Mouse (Mus musculus) liver, adult 2 months (tissue): ENCODE measurements around the gene Lrrc7. TPM values are rescaled to one million over a fixed set of nuclear protein-coding genes. Genes with fewer than 3 reads are reported as not detected.

Source experiments
- DNase-seq: peaks from one replicate; pipeline ENCODE4 v3.0.0-alpha.2; 2011; ENCODE audit warnings: low read depth, low spot score; ENCODE audit errors: extremely low read depth
- H3K27ac ChIP-seq: fragments of 200-500 bp; replicated peaks from 2 replicates; pipeline ENCODE4 v1.5.1; 2012; ENCODE audit warnings: low read depth, mild to moderate bottlenecking, control low read depth, inconsistent platforms, low read length; ENCODE audit not compliant: insufficient read depth
- H3K27me3 ChIP-seq: fragments of 200-500 bp; 2 replicates; pipeline ENCODE4 v1.6.1; 2012; ENCODE audit warnings: mild to moderate bottlenecking, moderate library complexity, low read length, inconsistent platforms; ENCODE audit not compliant: control insufficient read depth, insufficient read depth
- H3K36me3 ChIP-seq: fragments of 200-500 bp; 2 replicates; pipeline ENCODE4 v1.6.1; 2012; ENCODE audit warnings: low read length, inconsistent platforms; ENCODE audit not compliant: control insufficient read depth, insufficient read depth
- H3K4me1 ChIP-seq: fragments of 200-500 bp; 2 replicates; pipeline ENCODE4 v1.6.1; 2011; ENCODE audit warnings: low read length; ENCODE audit not compliant: control insufficient read depth, insufficient read depth
- H3K4me3 ChIP-seq: fragments of 200-500 bp; 2 replicates; pipeline ENCODE4 v1.5.1; 2011; ENCODE audit warnings: low read depth, mild to moderate bottlenecking, control low read depth, low read length, moderate library complexity; ENCODE audit not compliant: insufficient read depth
- H3K79me2 ChIP-seq: fragments of 200-500 bp; 2 replicates; pipeline ENCODE4 v1.6.1; 2012; ENCODE audit warnings: inconsistent platforms, mild to moderate bottlenecking, low read length, moderate library complexity; ENCODE audit not compliant: control insufficient read depth, insufficient read depth
- H3K9ac ChIP-seq: fragments of 200-500 bp; 2 replicates; pipeline ENCODE4 v1.6.1; 2012; ENCODE audit warnings: low read depth, mild to moderate bottlenecking, control low read depth, inconsistent platforms, low read length
- CTCF ChIP-seq: fragments of 200-500 bp; IDR thresholded peaks from 2 replicates; pipeline ENCODE4 v1.5.1; 2011; ENCODE audit warnings: low read depth, low read length, control low read depth
- POLR2A ChIP-seq: fragments of 200-500 bp; IDR thresholded peaks from 2 replicates; pipeline ENCODE4 v1.6.1; 2011; ENCODE audit warnings: low read length, control low read depth; ENCODE audit not compliant: insufficient read depth; ENCODE audit errors: extremely low read depth
- WGBS: fragments of 180-500 bp; shearing (Covaris S2); methylation state at CpG from one replicate; pipeline ENCODE4 v1.1.7; 2018; 5-methylcytosine and 5-hydroxymethylcytosine counted together
- polyA plus RNA-seq: library from polyadenylated mRNA; depleted of rRNA; stranded (reverse); fragments of >200 nt; gene quantifications from 2 replicates; pipeline ENCODE4 v1.2.3, GENCODE M21; 2012
- total RNA-seq: library from RNA; depleted of rRNA; stranded (reverse); fragments of >200 nt; gene quantifications from 2 replicates; pipeline ENCODE4 v1.2.3, GENCODE M21; 2014

Lrrc7 gene
- total and polyA plus RNA-seq, 2 experiments, result not detected

- H3K4me3 ChIP-seq, result no peak overlapping the region
- TF ChIP-seq POLR2A (no peak), CTCF (no peak)
- no peaks in the 10 kb centered on the region for H3K36me3 ChIP-seq
- no peak for DNase-seq
- H3K27ac ChIP-seq, result no peak overlapping the region
- H3K4me1 ChIP-seq, result no peaks in the 10 kb centered on the region
- WGBS, result 86% methylated on average over 3 of the region's 3 CpGs
- H3K9ac ChIP-seq, result no peak overlapping the region
- no peaks in the 10 kb centered on the region for H3K79me2 ChIP-seq
- H3K27me3 ChIP-seq, result no peaks in the 10 kb centered on the region
Observed at GRCm38 (mm10) chr3:158202776-158203175, 359.2 kb downstream of the Lrrc7 start.

- Histone ChIP-seq H3K4me3 (no peak overlapping the region), H3K27me3 (no peaks in the 10 kb centered on the region), H3K9ac (no peak overlapping the region), H3K4me1 (no peaks in the 10 kb centered on the region), H3K36me3 (no peaks in the 10 kb centered on the region), H3K79me2 (no peaks in the 10 kb centered on the region), H3K27ac (no peak overlapping the region)
- no peak for TF ChIP-seq POLR2A
- no peak for TF ChIP-seq CTCF
- DNase-seq, result no peak
Observed at GRCm38 (mm10) chr3:158195426-158195825, 366.6 kb downstream of the Lrrc7 start.

- H3K79me2 ChIP-seq, result no peaks in the 10 kb centered on the region
- TF ChIP-seq POLR2A (no peak), CTCF (no peak)
- no peak for DNase-seq
- no peak overlapping the region for H3K4me3 ChIP-seq
- no peak overlapping the region for H3K9ac ChIP-seq
- H3K27me3 ChIP-seq, result no peaks in the 10 kb centered on the region
- no peaks in the 10 kb centered on the region for H3K4me1 ChIP-seq
- WGBS, result 54% methylated on average over 1 of the region's 1 CpGs
- H3K27ac ChIP-seq, result no peak overlapping the region
- no peaks in the 10 kb centered on the region for H3K36me3 ChIP-seq
Observed at GRCm38 (mm10) chr3:158193229-158193628, 368.8 kb downstream of the Lrrc7 start.

GRCm38 (mm10) chr3:158174880-158175735 lies 386.9 kb downstream of the Lrrc7 start:
- DNase-seq, result no peak
- H3K27me3 ChIP-seq, result no peaks in the 10 kb centered on the region
- no peaks in the 10 kb centered on the region for H3K36me3 ChIP-seq
- H3K4me3 ChIP-seq, result no peak overlapping the region
- no peaks in the 10 kb centered on the region for H3K4me1 ChIP-seq
- no peak overlapping the region for H3K27ac ChIP-seq
- H3K9ac ChIP-seq, result no peak overlapping the region
- no peaks in the 10 kb centered on the region for H3K79me2 ChIP-seq
- WGBS, result 77% methylated on average over 10 of the region's 10 CpGs
- TF ChIP-seq CTCF (no peak), POLR2A (no peak)

GRCm38 (mm10) chr3:158169180-158169579 lies 392.8 kb downstream of the Lrrc7 start:
- Histone ChIP-seq H3K4me3 (no peak overlapping the region), H3K27me3 (no peaks in the 10 kb centered on the region), H3K36me3 (no peaks in the 10 kb centered on the region), H3K4me1 (no peaks in the 10 kb centered on the region), H3K79me2 (no peaks in the 10 kb centered on the region), H3K9ac (no peak overlapping the region), H3K27ac (no peak overlapping the region)
- DNase-seq, result no peak
- TF ChIP-seq POLR2A (no peak), CTCF (no peak)
- WGBS, result 93% methylated on average over 8 of the region's 8 CpGs

GRCm38 (mm10) chr3:158168454-158168853 lies 393.6 kb downstream of the Lrrc7 start:
- no peak for DNase-seq
- no peak overlapping the region for H3K27ac ChIP-seq
- WGBS, result 86% methylated on average over 4 of the region's 4 CpGs

More at GRCm38 (mm10) chr3:158168454-158168853, 393.6 kb downstream of the Lrrc7 start:
- Histone ChIP-seq H3K79me2 (no peaks in the 10 kb centered on the region), H3K4me1 (no peaks in the 10 kb centered on the region), H3K4me3 (no peak overlapping the region), H3K27me3 (no peaks in the 10 kb centered on the region), H3K36me3 (no peaks in the 10 kb centered on the region), H3K9ac (no peak overlapping the region)
- TF ChIP-seq CTCF (no peak), POLR2A (no peak)
